Mouse (Mus musculus) CD8-positive naive resting alpha-beta T cell, adult 2 months (primary cell): ENCODE measurements around the gene 5730596B20Rik.

ENCODE experiments used
- DNase-seq, 2 experiments: peaks; one replicate each; pipeline ENCODE4 v3.0.0; 2022; ENCODE audit warnings: low read depth in 2 of 2, low spot score in 2 of 2

The 5730596B20Rik gene

GRCm38 (mm10) chr6:52162093-52162380, 15.3 kb upstream of the 5730596B20Rik start:
- no peak for DNase-seq

GRCm38 (mm10) chr6:52162611-52163365, 14.5 kb upstream of the 5730596B20Rik start:
- no peak for DNase-seq

GRCm38 (mm10) chr6:52163366-52164031, 13.8 kb upstream of the 5730596B20Rik start:
- no peak for DNase-seq

GRCm38 (mm10) chr6:52164051-52164625, 13.2 kb upstream of the 5730596B20Rik start:
- no peak for DNase-seq

GRCm38 (mm10) chr6:52164626-52165440, 12.5 kb upstream of the 5730596B20Rik start, which contains the start of gene Hoxa2:
Gene Hoxa2, minus strand, starts transcription at chr6:52164831.
- DNase-seq, result no peak

GRCm38 (mm10) chr6:52165441-52166370, 11.6 kb upstream of the 5730596B20Rik start:
- DNase-seq, result no peak

GRCm38 (mm10) chr6:52166431-52167077, 10.7 kb upstream of the 5730596B20Rik start:
- no peak for DNase-seq

GRCm38 (mm10) chr6:52167176-52167575, 10.1 kb upstream of the 5730596B20Rik start:
- no peak for DNase-seq

GRCm38 (mm10) chr6:52167736-52168161, 9.5 kb upstream of the 5730596B20Rik start:
- no peak for DNase-seq

- DNase-seq, result no peak
Observed at GRCm38 (mm10) chr6:52168191-52169055, 8.9 kb upstream of the 5730596B20Rik start.

GRCm38 (mm10) chr6:52169499-52170165, 7.7 kb upstream of the 5730596B20Rik start:
- DNase-seq, result no peak

GRCm38 (mm10) chr6:52170166-52170897, 7.0 kb upstream of the 5730596B20Rik start:
- DNase-seq, result no peak

- DNase-seq, result no peak
Observed at GRCm38 (mm10) chr6:52170898-52171223, 6.4 kb upstream of the 5730596B20Rik start.

GRCm38 (mm10) chr6:52171331-52171730, 6.0 kb upstream of the 5730596B20Rik start:
- no peak for DNase-seq

GRCm38 (mm10) chr6:52171938-52172337, 5.4 kb upstream of the 5730596B20Rik start:
- no peak for DNase-seq

GRCm38 (mm10) chr6:52172501-52172900, 4.8 kb upstream of the 5730596B20Rik start:
- no peak for DNase-seq

- DNase-seq, result no peak
Observed at GRCm38 (mm10) chr6:52173648-52174047, 3.6 kb upstream of the 5730596B20Rik start.
